Mouse (Mus musculus): Measurements from ENCODE around the gene Ube2g1.

Ube2g1 gene

GRCm38 (mm10) chr11:72606694-72607407 is at the start of gene Ube2g1:
Gene Ube2g1 (plus strand): TSS chr11:72607283.
- CTCF ChIA-PET: no interaction called here

GRCm38 (mm10) chr11:72558155-72558554 is 48.9 kb upstream of the Ube2g1 start:
- CTCF ChIA-PET: no interaction called here

- CTCF ChIA-PET: no interaction called here
Observed at GRCm38 (mm10) chr11:72560661-72561060, 46.4 kb upstream of the Ube2g1 start.

- CTCF ChIA-PET: interaction anchor here (0.6 to 1.0 kb wide), 3 partner anchors 10 to 208 kb away, joined by 3 to 7 read pairs (median 3); no protein-coding TSS in a partner anchor
Observed at GRCm38 (mm10) chr11:72564232-72564807, 42.8 kb upstream of the Ube2g1 start.

- CTCF ChIA-PET: no interaction called here
Observed at GRCm38 (mm10) chr11:72566304-72566703, 40.8 kb upstream of the Ube2g1 start.

GRCm38 (mm10) chr11:72566816-72567338 is 40.2 kb upstream of the Ube2g1 start:
- CTCF ChIA-PET: no interaction called here

- CTCF ChIA-PET: interaction anchor here (0.6 kb wide), 2 partner anchors 107 to 152 kb away, joined by 3 to 13 read pairs; no protein-coding TSS in a partner anchor
Observed at GRCm38 (mm10) chr11:72569051-72569450, 38.0 kb upstream of the Ube2g1 start.

GRCm38 (mm10) chr11:72569671-72570318 is 37.3 kb upstream of the Ube2g1 start:
- CTCF ChIA-PET: interaction anchor here (0.6 kb wide), 1 partner anchor 98 kb away, joined by 4 read pairs; no protein-coding TSS in a partner anchor

- CTCF ChIA-PET: interaction anchor here (0.6 kb wide), 1 partner anchor 99 kb away, joined by 4 read pairs; no protein-coding TSS in a partner anchor
Observed at GRCm38 (mm10) chr11:72570319-72570979, 36.6 kb upstream of the Ube2g1 start.

GRCm38 (mm10) chr11:72573819-72574218 is 33.3 kb upstream of the Ube2g1 start:
- CTCF ChIA-PET: no interaction called here

- CTCF ChIA-PET: interaction anchor here (0.5 kb wide), 1 partner anchor 141 kb away, joined by 3 read pairs; no protein-coding TSS in a partner anchor
Observed at GRCm38 (mm10) chr11:72576111-72576465, 31.0 kb upstream of the Ube2g1 start.

- CTCF ChIA-PET: no interaction called here
Observed at GRCm38 (mm10) chr11:72576466-72577351, 30.4 kb upstream of the Ube2g1 start.

GRCm38 (mm10) chr11:72578471-72578870 is 28.6 kb upstream of the Ube2g1 start:
- CTCF ChIA-PET: no interaction called here

GRCm38 (mm10) chr11:72581609-72582447 is 25.3 kb upstream of the Ube2g1 start:
- CTCF ChIA-PET: no interaction called here

- CTCF ChIA-PET: no interaction called here
Observed at GRCm38 (mm10) chr11:72582448-72582705, 24.7 kb upstream of the Ube2g1 start.

GRCm38 (mm10) chr11:72583092-72583491 is 24.0 kb upstream of the Ube2g1 start:
- CTCF ChIA-PET: no interaction called here

- CTCF ChIA-PET: no interaction called here
Observed at GRCm38 (mm10) chr11:72586570-72586969, 20.5 kb upstream of the Ube2g1 start.

- CTCF ChIA-PET: interaction anchor here (0.6 kb wide), 1 partner anchor 227 kb away, joined by 8 read pairs; no protein-coding TSS in a partner anchor
Observed at GRCm38 (mm10) chr11:72587537-72588233, 19.4 kb upstream of the Ube2g1 start.

- CTCF ChIA-PET: no interaction called here
Observed at GRCm38 (mm10) chr11:72595010-72595737, 11.9 kb upstream of the Ube2g1 start.
